Mouse (Mus musculus): ENCODE data around the gene Rab3il1. TPM values are rescaled to one million over a fixed set of nuclear protein-coding genes. Genes with fewer than 3 reads are reported as not detected.

The Rab3il1 gene
- polyA plus RNA-seq, 1 experiment from 2014 or later, result 74.9 TPM

DNA sequence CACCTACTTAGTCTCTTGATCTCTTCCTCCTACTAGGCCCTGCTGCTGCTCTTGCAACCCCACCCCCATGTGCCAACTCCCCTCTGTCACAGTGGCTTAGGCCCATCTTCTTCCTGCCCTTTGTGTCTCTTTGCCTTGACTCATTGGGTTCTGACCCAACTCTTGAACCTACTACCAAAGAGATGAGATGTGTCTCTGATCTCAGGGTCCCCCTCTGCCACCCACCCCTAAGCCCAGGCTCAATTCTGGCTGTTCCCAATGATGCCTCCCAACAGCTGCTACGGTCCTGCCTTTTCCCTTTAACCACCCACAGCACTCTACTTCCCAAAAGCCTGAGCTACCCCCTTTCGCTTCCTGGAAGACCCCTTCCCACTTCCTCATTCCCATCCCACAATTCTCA is 20.5 kb downstream of the Rab3il1 start:
- peak overlapping the region; percentile 14; the same call in 1 of the 2 replicates for H3K4me2 ChIP-seq (ENCODE audit: low read depth, low read length)
- DNase-seq (no peak), ATAC-seq (no peak)
- no peak overlapping the region for H3K4me3 ChIP-seq (ENCODE audit: low read depth, low read length)
- peaks cover 58% of the 10 kb centered on the region for H3K4me1 ChIP-seq (ENCODE audit: insufficient read depth)
- peak overlapping the region; percentile 19; the same call in 1 of the 2 replicates for H3K27ac ChIP-seq (ENCODE audit: low read depth)
- no peaks in the 10 kb centered on the region for H3K27me3 ChIP-seq (ENCODE audit: insufficient read depth, low read length)
- H3K9ac ChIP-seq (replicated peaks), result no peak overlapping the region
- peaks cover 17% of the 10 kb centered on the region for H3K36me3 ChIP-seq (replicated peaks; ENCODE audit: insufficient read depth, low read length)
- no peaks in the 10 kb centered on the region for H3K9me3 ChIP-seq (ENCODE audit: low read length)
- WGBS (ENCODE audit: insufficient replicate concordance), result 63% methylated on average over 2 of the region's 2 CpGs
- TF ChIP-seq EP300 (IDR thresholded peaks at IDR 0.05; ENCODE audit: low read depth) (no peak), CTCF (IDR thresholded peaks at IDR 0.05; ENCODE audit: low read depth) (no peak)

DNA sequence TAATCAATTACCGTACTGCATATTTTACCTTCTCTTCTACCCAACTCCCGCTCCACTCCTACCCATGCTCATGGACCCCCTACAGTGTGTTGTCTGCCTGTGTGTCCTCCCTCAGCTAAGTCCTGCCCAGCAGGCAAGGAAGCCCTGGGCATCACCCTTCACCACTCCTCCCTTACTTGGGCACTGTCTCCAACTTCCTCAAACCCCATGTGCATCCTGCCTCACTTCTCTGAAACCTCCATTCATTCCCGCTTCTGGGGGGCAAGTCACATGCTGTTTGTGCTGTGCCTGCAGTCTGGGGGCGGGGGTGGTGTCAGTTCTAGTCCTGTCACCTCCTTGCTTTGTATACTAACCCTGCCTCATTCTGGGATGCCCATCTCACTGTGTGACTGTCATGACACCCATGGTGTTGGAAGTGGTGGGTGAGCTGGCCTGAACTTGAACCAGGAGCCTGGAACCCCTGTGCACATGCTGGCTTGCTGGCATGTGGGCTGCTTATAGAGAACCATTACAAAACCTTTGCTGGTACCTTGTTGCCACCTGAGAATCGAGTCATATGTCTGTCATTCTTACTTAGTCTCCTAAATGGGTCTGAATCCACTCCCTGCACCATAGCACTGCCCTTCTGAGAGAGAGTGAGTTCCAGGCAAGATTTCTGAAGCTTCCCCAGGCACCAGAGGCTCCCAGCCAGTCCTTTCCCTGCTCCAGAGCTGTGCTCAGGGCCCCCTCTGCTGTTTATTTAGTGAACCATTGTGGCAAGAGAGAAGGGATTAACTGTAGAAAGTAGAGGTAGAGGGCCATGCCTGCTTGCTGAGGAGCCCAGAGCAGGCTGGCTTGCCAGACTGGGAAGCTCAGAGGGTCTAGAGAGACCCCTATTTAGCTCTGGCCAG is 21.2 kb downstream of the Rab3il1 start:
- Histone ChIP-seq H3K27ac (ENCODE audit: low read depth) (peak overlapping the region; percentile 60), H3K4me1 (ENCODE audit: insufficient read depth) (peaks cover 53% of the 10 kb centered on the region), H3K27me3 (ENCODE audit: insufficient read depth, low read length) (no peaks in the 10 kb centered on the region), H3K9me3 (ENCODE audit: low read length) (no peaks in the 10 kb centered on the region), H3K36me3 (replicated peaks; ENCODE audit: insufficient read depth, low read length) (peaks cover 23% of the 10 kb centered on the region), H3K4me3 (ENCODE audit: low read depth, low read length) (no peak overlapping the region), H3K4me2 (ENCODE audit: low read depth, low read length) (no peak overlapping the region), H3K9ac (replicated peaks) (no peak overlapping the region)
- DNase-seq, result no peak
- TF ChIP-seq EP300 (IDR thresholded peaks at IDR 0.05; ENCODE audit: low read depth) (no peak), CTCF (IDR thresholded peaks at IDR 0.05; ENCODE audit: low read depth) (peak; percentile 63)
- 58% methylated on average over 5 of the region's 5 CpGs for WGBS (ENCODE audit: insufficient replicate concordance)
- ATAC-seq, result no peak

DNA sequence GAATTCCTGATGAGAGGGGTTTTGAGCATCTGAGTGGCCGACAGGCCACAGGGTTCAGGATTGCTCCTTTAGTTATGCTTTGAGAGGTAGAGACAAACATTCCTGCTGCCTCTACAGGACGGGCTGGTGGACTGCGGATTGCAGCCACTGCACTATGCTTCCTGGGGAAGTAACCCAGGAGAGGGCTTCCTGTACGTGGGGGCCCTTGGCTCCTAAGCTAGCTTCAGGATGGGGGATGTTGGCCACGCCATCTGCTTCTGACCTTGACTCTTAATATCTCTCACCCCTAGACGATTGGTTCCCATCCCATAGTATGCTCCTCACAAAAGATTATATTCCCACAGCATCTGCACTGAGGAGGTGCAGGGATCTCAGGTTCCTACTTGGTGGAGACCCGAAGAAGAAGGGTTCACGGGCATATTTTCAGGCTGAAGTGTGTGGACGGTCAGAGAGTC is 21.9 kb downstream of the Rab3il1 start:
- ATAC-seq, result peak; percentile 20
- no peak overlapping the region for H3K4me3 ChIP-seq (ENCODE audit: low read depth, low read length)
- 39% methylated on average over 9 of the region's 9 CpGs for WGBS (ENCODE audit: insufficient replicate concordance)
- peak overlapping the region; percentile 60 for H3K27ac ChIP-seq (ENCODE audit: low read depth)
- H3K36me3 ChIP-seq (replicated peaks; ENCODE audit: insufficient read depth, low read length), result peaks cover 27% of the 10 kb centered on the region
- no peak for DNase-seq
- no peak for TF ChIP-seq CTCF (IDR thresholded peaks at IDR 0.05; ENCODE audit: low read depth)
- no peak for TF ChIP-seq EP300 (IDR thresholded peaks at IDR 0.05; ENCODE audit: low read depth)
- H3K27me3 ChIP-seq (ENCODE audit: insufficient read depth, low read length), result no peaks in the 10 kb centered on the region
- H3K9me3 ChIP-seq (ENCODE audit: low read length), result no peaks in the 10 kb centered on the region
- no peak overlapping the region for H3K4me2 ChIP-seq (ENCODE audit: low read depth, low read length)
- peaks cover 48% of the 10 kb centered on the region for H3K4me1 ChIP-seq (ENCODE audit: insufficient read depth)
- no peak overlapping the region for H3K9ac ChIP-seq (replicated peaks)

DNA sequence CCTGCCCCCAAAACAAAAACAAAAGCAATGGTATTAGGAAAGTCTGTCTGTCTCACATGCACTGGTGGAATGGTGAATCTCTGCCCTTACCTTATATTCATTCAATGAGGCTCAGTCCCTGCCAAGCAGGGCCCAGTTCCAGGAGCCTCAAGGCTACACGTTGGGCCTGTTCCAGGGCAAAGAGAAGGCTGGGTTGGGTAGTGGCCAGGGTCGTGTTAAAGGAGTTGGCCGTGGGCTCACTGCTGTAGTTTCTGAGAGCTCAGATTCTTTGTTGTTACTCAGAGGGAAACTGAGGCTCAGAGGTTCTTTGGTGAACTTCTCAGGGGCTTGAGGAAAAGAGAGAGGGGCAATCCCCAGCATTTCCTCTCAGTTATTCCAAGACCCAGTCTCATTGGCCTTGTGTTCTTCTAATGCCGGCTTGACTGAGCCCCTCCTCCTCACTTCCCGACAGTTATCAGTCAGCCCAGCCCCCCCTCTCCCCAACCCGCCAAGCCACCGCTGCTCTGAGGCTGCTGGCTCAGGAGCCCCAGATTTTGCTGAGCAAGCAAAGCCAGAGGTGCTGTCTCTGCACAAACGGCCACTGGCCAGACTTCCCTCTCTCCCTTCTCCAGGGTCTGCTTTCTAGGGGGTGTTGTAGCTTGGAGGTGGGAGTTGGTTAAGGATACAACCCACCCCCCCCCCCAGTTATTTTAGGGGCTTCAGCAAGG is 23.9 kb downstream of the Rab3il1 start:
- Histone ChIP-seq H3K9me3 (ENCODE audit: low read length) (no peaks in the 10 kb centered on the region), H3K4me3 (ENCODE audit: low read depth, low read length) (no peak overlapping the region), H3K4me2 (ENCODE audit: low read depth, low read length) (no peak overlapping the region), H3K27me3 (ENCODE audit: insufficient read depth, low read length) (no peaks in the 10 kb centered on the region), H3K4me1 (ENCODE audit: insufficient read depth) (peaks cover 33% of the 10 kb centered on the region), H3K27ac (ENCODE audit: low read depth) (peak overlapping the region; percentile 61), H3K9ac (replicated peaks) (no peak overlapping the region), H3K36me3 (replicated peaks; ENCODE audit: insufficient read depth, low read length) (peaks cover 33% of the 10 kb centered on the region)
- TF ChIP-seq EP300 (IDR thresholded peaks at IDR 0.05; ENCODE audit: low read depth), result no peak
- TF ChIP-seq CTCF (IDR thresholded peaks at IDR 0.05; ENCODE audit: low read depth), result no peak
- ATAC-seq (peak; percentile 61), DNase-seq (peak; percentile 59)
- 17% methylated on average over 8 of the region's 8 CpGs for WGBS (ENCODE audit: insufficient replicate concordance)

DNA sequence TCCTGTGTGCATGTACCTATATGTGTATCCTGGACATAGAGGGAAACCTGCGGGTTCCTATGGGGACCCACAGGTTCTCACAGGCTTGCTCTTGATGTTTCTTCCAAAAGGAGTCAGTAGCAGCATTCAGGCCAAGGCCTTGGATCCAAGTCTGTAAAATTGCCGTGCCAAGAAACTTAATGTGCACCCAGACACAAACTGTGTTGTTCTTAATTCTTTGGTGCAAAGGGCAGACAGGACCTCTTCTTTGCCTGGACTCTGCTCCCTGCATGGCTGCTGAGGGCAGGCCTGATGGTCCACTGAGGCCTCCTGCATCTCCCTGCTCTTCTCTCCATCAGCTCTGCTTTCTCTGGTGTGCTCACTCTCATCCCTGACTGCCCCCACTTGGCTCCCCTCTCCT is 28.3 kb downstream of the Rab3il1 start:
- H3K4me1 ChIP-seq (ENCODE audit: insufficient read depth), result peaks cover 13% of the 10 kb centered on the region; the same call in 1 of the 2 replicates
- H3K27ac ChIP-seq (ENCODE audit: low read depth), result no peak overlapping the region
- no peaks in the 10 kb centered on the region for H3K9me3 ChIP-seq (ENCODE audit: low read length)
- TF ChIP-seq EP300 (IDR thresholded peaks at IDR 0.05; ENCODE audit: low read depth), result no peak
- TF ChIP-seq CTCF (IDR thresholded peaks at IDR 0.05; ENCODE audit: low read depth), result no peak
- peaks cover 68% of the 10 kb centered on the region for H3K36me3 ChIP-seq (replicated peaks; ENCODE audit: insufficient read depth, low read length)
- no peak overlapping the region for H3K4me2 ChIP-seq (ENCODE audit: low read depth, low read length)
- 96% methylated on average over 2 of the region's 2 CpGs for WGBS (ENCODE audit: insufficient replicate concordance)
- H3K9ac ChIP-seq (replicated peaks), result no peak overlapping the region
- no peak for DNase-seq
- H3K27me3 ChIP-seq (ENCODE audit: insufficient read depth, low read length), result no peaks in the 10 kb centered on the region
- no peak overlapping the region for H3K4me3 ChIP-seq (ENCODE audit: low read depth, low read length)
- ATAC-seq, result no peak

Data from liver, postnatal 0 days (tissue).